Mouse (Mus musculus) spleen, adult 2 months (tissue): ENCODE measurements around the gene Rela. TPM values are rescaled to one million over a fixed set of nuclear protein-coding genes. Genes with fewer than 3 reads are reported as not detected.
"Not testable (repeated sequence)": the region's sequence is repeated elsewhere in the genome, so short reads cannot be mapped to it uniquely, and the experiment has no call there.

Experiments used
- DNase-seq, 2 experiments: peaks; one replicate each; pipeline versions ENCODE4 v3.0.0 to v3.0.0-alpha.2; 2012 to 2021; ENCODE audit warnings: low spot score in 2 of 2, low read depth in 1 of 2
- H3K27ac ChIP-seq: fragments of 200-500 bp; 2 replicates; pipeline ENCODE4 v1.5.1; 2012; ENCODE audit warnings: low read length, inconsistent platforms; ENCODE audit not compliant: insufficient read depth
- H3K27me3 ChIP-seq: fragments of 200-500 bp; 2 replicates; pipeline ENCODE4 v1.6.1; 2012; ENCODE audit warnings: mild to moderate bottlenecking, moderate library complexity, low read length, inconsistent platforms; ENCODE audit not compliant: control insufficient read depth, insufficient read depth
- H3K36me3 ChIP-seq: fragments of 200-500 bp; 2 replicates; pipeline ENCODE4 v1.6.1; 2012; ENCODE audit warnings: mild to moderate bottlenecking, low read length, inconsistent platforms; ENCODE audit not compliant: control insufficient read depth, insufficient read depth
- H3K4me1 ChIP-seq: fragments of 200-500 bp; 2 replicates; pipeline ENCODE4 v1.6.1; 2011; ENCODE audit warnings: inconsistent platforms; ENCODE audit not compliant: control insufficient read depth, insufficient read depth, insufficient read length
- H3K4me3 ChIP-seq: fragments of 200-500 bp; 2 replicates; pipeline ENCODE4 v1.5.1; 2011; ENCODE audit warnings: mild to moderate bottlenecking, inconsistent platforms; ENCODE audit not compliant: insufficient read depth, insufficient read length; ENCODE audit errors: extremely low read depth
- CTCF ChIP-seq: fragments of 200-500 bp; IDR thresholded peaks from 2 replicates; pipeline ENCODE4 v1.5.1; 2011; ENCODE audit warnings: mild to moderate bottlenecking, inconsistent platforms; ENCODE audit not compliant: insufficient read depth, insufficient read length, insufficient replicate concordance; ENCODE audit errors: extremely low read depth
- POLR2A ChIP-seq: fragments of 200-500 bp; IDR thresholded peaks from 2 replicates; pipeline ENCODE4 v1.6.1; 2011; ENCODE audit warnings: low read depth, low read length, inconsistent platforms
- WGBS: fragments of 180-500 bp; shearing (Covaris S2); methylation state at CpG from one replicate; pipeline ENCODE4 v1.1.7; 2018; 5-methylcytosine and 5-hydroxymethylcytosine counted together
- polyA plus RNA-seq: library from polyadenylated mRNA; depleted of rRNA; stranded (reverse); fragments of >200 nt; gene quantifications from 2 replicates; pipeline ENCODE4 v1.2.3, GENCODE M21; 2012

Rela gene
- polyA plus RNA-seq, 1 experiment = 87.1 TPM

DNA sequence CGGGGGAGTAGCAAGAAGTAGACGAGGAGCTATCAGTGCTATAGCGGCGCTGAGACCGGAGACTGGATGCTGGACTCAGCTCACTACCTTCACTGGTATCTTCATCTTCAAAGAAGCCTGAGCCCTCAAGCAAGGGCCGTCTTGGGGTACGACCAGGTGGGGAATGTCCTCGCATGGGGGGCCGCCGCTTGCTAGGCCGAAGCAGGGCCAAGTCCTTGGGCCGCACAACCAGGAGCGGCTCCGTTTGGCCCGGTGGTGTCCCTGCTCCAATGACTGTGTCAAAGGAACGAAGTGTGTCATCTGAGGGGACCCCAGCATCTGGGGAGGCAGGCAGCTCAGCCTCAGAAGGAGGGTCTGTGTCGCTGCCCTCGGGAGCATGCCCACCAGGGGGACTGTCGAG lies 48.1 kb downstream of the Rela start:
- Histone ChIP-seq H3K4me3 (no peak overlapping the region), H3K27me3 (no peaks in the 10 kb centered on the region), H3K36me3 (peaks cover 51% of the 10 kb centered on the region), H3K27ac (no peak overlapping the region), H3K4me1 (peaks cover 11% of the 10 kb centered on the region)
- DNase-seq = no peak
- WGBS = 96% methylated on average over 19 of the region's 19 CpGs
- TF ChIP-seq POLR2A (no peak), CTCF (no peak)

DNA sequence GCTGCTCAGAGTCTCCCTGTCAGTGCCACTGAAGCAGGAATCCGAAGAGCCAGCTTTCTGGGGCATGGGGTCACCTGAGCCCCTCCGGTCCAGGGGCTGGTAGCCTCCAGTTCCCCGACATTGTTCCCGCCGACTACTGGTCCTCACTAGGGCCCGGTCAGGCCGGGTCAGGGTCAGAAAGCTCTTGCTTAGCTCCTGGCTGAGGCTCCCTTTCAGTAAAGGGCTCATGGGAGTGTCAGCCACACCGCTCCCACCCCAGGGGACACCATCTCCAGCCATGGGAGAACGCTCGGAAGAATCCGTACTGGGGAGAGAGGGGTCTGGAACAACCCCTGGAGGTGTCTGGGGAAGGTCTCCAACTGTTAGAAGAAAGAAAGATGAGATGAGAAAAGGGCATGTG lies 48.6 kb downstream of the Rela start:
- Histone ChIP-seq H3K27ac (no peak overlapping the region), H3K36me3 (peaks cover 50% of the 10 kb centered on the region)

GRCm38 (mm10) chr19:5686437-5686836 lies 49.2 kb downstream of the Rela start:
- 94% methylated on average over 13 of the region's 13 CpGs for WGBS
- Histone ChIP-seq H3K27me3 (no peaks in the 10 kb centered on the region), H3K27ac (no peak overlapping the region), H3K4me3 (no peak overlapping the region), H3K4me1 (peaks cover 20% of the 10 kb centered on the region), H3K36me3 (peaks cover 50% of the 10 kb centered on the region)
- TF ChIP-seq CTCF = no peak
- TF ChIP-seq POLR2A = no peak
- no peak for DNase-seq

More for the DNA sequence above, 48.6 kb downstream of the Rela start:
- H3K4me3 ChIP-seq = no peak overlapping the region
- TF ChIP-seq CTCF = no peak
- peaks cover 16% of the 10 kb centered on the region for H3K4me1 ChIP-seq
- H3K27me3 ChIP-seq = no peaks in the 10 kb centered on the region
- 96% methylated on average over 11 of the region's 11 CpGs for WGBS
- no peak for DNase-seq

GRCm38 (mm10) chr19:5686954-5687353 lies 49.7 kb downstream of the Rela start:
- not testable (repeated sequence) for H3K4me3 ChIP-seq, DNase-seq, H3K27ac ChIP-seq, H3K27me3 ChIP-seq
- peaks cover 24% of the 10 kb centered on the region for H3K4me1 ChIP-seq
- H3K36me3 ChIP-seq = peaks cover 49% of the 10 kb centered on the region
- 94% methylated on average over 12 of the region's 12 CpGs for WGBS

DNA sequence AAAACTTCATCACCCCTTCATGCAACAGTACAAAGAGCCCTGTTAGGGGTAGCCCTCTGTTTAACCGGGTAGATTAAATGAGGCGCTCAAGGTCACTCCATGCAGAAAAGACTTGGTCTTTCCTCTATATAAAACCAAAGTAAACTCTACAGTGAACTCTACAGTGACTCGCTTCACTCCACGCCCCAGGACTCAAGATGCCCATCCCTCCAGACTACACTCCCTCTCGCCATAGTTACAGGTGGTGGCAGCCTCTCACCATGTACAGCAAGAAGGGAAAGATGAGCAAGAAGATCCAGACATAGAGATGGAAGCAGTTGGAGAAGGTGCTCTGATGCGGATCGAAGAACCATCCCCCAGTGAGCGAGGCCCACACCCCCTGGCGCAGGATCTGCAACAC lies 50.5 kb downstream of the Rela start:
- peaks cover 26% of the 10 kb centered on the region for H3K4me1 ChIP-seq
- peak overlapping the region; percentile 95 for H3K27ac ChIP-seq
- no peaks in the 10 kb centered on the region for H3K27me3 ChIP-seq
- H3K36me3 ChIP-seq = peaks cover 45% of the 10 kb centered on the region
- DNase-seq = no peak
- H3K4me3 ChIP-seq = peak overlapping the region; percentile 90; the same call in 1 of the 2 replicates
- 34% methylated on average over 9 of the region's 9 CpGs for WGBS
- TF ChIP-seq CTCF (no peak), POLR2A (no peak)

- peak within 1 kb of the TSS; percentile 95 for H3K27ac ChIP-seq
- TF ChIP-seq CTCF = no peak
- TF ChIP-seq POLR2A = no peak; the same call in 1 of the 2 replicates
- H3K36me3 ChIP-seq = peaks cover 44% of the 10 kb centered on the region
- DNase-seq = peak; percentile 96
- peaks cover 26% of the 10 kb centered on the region for H3K4me1 ChIP-seq
- 1% methylated on average over 69 of the region's 69 CpGs for WGBS
- peak within 1 kb of the TSS; percentile 90 for H3K4me3 ChIP-seq
- H3K27me3 ChIP-seq = no peaks in the 10 kb centered on the region
Observed at GRCm38 (mm10) chr19:5688200-5689087, 51.2 kb downstream of the Rela start, which contains the start of the genes Map3k11 and Pcnx3. Gene Map3k11 (plus strand): TSS chr19:5688742. Gene Pcnx3 (minus strand): TSS chr19:5688908.

DNA sequence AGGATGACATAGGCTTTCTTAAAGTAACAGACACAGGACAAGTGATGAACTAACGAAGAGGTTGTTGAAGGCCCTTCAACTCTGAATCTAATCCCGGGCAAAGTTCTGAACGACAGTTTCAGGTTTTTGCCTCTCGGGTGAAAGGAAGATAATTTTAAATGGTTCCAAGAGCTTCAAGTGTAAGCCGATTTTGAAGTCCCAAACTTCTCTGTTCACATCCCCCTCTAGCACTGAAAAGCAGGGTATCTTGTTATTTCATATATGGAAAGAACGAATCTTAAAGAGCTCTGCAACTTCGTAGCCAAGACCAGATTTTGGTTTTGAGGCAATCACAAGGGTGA lies 51.8 kb downstream of the Rela start:
- DNase-seq = no peak
- Histone ChIP-seq H3K36me3 (peaks cover 40% of the 10 kb centered on the region), H3K4me1 (peaks cover 26% of the 10 kb centered on the region), H3K4me3 (peak overlapping the region; percentile 90), H3K27ac (peak overlapping the region; percentile 95), H3K27me3 (no peaks in the 10 kb centered on the region)
- whole genome bisulfite sequencing = under 1% methylated on average over 7 of the region's 7 CpGs
- TF ChIP-seq POLR2A = no peak
- no peak for TF ChIP-seq CTCF
